Mouse (Mus musculus) olfactory bulb, adult 2 months (tissue): Measurements from ENCODE around the gene Rcbtb2.

Source experiments
- CTCF ChIP-seq: fragments of 200-500 bp; IDR thresholded peaks from 2 replicates; pipeline ENCODE4 v1.5.1; 2012; ENCODE audit warnings: low read depth, mild to moderate bottlenecking, low read length, moderate library complexity; ENCODE audit not compliant: insufficient read depth
- POLR2A ChIP-seq: fragments of 200-500 bp; IDR thresholded peaks from 2 replicates; pipeline ENCODE4 v1.6.1; 2012; ENCODE audit warnings: mild to moderate bottlenecking, low read depth, low read length, moderate library complexity; ENCODE audit not compliant: insufficient read depth

DNA sequence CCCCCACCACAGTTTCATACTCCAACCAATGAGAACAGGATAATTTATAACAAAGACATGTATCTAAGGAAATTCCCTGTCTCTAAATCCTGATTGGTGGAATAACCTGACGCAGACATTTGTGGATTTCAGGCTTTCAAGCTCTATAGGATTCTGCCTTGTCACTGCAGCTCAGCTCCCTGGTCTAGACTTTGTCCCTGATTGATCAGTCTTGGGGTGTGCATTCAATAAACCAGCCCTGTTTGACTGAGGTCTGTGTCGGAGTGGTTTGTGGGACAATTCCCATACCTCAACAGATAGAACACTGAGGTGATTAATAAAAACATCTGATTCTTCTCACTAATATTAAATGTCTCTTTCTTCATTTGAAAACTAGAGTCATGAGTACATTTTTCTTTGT is 127.2 kb downstream of the Rcbtb2 start:
- TF ChIP-seq CTCF (no peak), POLR2A (no peak)
